Mouse (Mus musculus) brain, adult 2 months (tissue): ENCODE results near the gene Herpud1.

ENCODE experiments used
- DNase-seq: peaks from one replicate; pipeline ENCODE4 v3.0.0; 2011; ENCODE audit warnings: low read depth, low spot score

The Herpud1 gene

DNA sequence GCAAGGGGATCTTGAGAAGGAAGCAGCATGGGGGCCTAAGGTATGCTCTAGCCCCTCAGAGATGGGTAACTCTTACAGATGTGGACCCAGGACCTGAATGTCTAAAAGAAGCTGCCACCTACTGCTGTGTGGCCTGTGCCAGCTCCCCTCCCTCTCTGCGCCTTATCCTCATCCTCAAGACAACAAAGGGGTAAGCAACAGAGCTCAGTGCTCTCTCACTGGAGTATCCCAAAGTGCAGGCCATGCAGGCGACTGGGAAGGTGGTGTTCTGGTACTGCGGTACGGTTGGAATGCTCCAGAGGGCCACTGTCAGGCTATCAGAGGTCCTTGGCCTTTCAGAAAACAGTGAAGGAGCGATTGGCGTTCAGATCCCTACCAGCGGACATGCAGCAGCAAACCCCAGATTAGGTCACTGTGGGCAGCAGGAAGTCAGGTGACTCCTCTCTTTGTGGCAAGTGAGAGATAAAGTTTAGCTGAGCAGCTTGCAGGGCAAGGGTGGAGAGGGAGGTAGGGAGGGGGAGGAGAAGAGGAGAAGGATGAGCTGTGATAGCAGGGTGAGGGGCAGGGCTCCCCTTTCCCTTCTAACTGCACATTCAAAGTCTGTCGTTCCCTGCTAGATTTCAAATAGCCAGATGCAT, 22.3 kb downstream of the Herpud1 start:
- DNase-seq = no peak

- no peak for DNase-seq
Measured at GRCm38 (mm10) chr8:94409523-94409922, 23.3 kb downstream of the Herpud1 start.

- no peak for DNase-seq
Measured at GRCm38 (mm10) chr8:94412518-94412917, 26.3 kb downstream of the Herpud1 start.

- no peak for DNase-seq
Measured at GRCm38 (mm10) chr8:94413509-94413908, 27.3 kb downstream of the Herpud1 start.

- no peak for DNase-seq
Measured at GRCm38 (mm10) chr8:94415218-94415617, 29.0 kb downstream of the Herpud1 start.

DNA sequence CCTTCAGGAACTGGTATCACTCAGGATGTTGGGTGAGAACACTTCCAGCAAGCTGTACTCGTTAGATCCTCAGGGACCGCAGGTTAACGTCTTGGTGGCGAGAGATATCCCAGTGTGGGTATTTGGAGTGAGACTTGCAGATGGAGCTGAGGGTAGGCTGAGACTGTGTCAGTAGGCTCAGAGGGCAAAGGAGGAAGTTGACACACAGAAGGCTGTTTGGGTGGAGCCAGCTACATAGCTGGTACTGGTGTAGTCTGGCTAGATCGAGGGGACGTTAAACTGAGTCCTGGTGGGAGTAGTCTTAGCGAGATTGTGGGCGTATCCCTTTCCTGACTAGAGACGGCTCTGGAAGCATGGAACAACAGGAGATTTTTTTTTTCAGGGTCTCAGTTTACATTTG, 31.8 kb downstream of the Herpud1 start:
- DNase-seq = no peak

- no peak for DNase-seq
Measured at GRCm38 (mm10) chr8:94422270-94422669, 36.0 kb downstream of the Herpud1 start.

DNA sequence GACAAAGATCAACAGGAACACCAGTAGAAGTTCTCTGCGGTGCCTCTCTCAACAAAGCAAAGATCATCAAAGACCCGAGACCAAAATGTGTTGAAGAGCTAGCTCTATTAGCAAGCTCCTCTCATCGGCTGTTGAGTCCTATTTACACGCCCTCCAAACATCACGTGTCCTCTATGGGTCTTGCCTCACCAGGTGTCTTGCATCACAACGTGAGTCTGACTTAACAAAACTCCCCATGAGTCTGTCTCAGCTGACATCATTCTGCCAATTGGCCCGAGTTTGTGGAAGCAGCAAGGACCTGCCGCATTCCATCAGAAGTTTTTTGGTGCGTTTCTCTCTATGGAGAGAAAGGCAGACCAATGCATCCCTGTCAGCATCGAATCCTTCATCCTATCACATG, 41.7 kb downstream of the Herpud1 start:
- DNase-seq = no peak

DNA sequence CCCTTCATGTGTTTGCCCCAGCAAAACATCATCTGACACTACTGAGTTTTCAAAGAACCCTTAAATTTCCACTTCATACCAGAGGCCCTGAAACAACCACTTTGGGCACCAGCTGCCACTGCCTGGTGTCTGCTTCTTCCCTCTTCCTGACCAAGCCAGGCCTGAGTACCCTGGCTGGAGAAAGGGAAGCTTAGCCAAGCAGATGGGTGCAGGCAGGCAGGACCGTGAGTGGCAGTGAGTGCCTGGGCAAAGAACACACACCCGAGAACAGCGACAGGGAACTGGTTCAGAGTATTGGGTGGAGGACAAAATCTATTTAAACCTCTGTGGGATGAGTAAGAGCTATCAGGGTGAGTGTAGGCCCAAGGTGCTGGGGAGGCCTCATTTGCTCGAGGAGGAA, 42.2 kb downstream of the Herpud1 start:
- no peak for DNase-seq

GRCm38 (mm10) chr8:94429376-94429775, 43.1 kb downstream of the Herpud1 start:
- DNase-seq = no peak

- no peak for DNase-seq
Measured at GRCm38 (mm10) chr8:94432212-94432611, 46.0 kb downstream of the Herpud1 start.

GRCm38 (mm10) chr8:94433981-94434466, 47.8 kb downstream of the Herpud1 start, which contains the start of gene Nlrc5:
Gene Nlrc5 (plus strand): TSS chr8:94434356.
- DNase-seq = peak; percentile 56

- no peak for DNase-seq
Measured at GRCm38 (mm10) chr8:94434958-94435357, 48.7 kb downstream of the Herpud1 start.

- DNase-seq = no peak
Measured at GRCm38 (mm10) chr8:94435397-94436111, 49.3 kb downstream of the Herpud1 start.

- DNase-seq = no peak
Measured at GRCm38 (mm10) chr8:94436112-94436572, 49.9 kb downstream of the Herpud1 start.

DNA sequence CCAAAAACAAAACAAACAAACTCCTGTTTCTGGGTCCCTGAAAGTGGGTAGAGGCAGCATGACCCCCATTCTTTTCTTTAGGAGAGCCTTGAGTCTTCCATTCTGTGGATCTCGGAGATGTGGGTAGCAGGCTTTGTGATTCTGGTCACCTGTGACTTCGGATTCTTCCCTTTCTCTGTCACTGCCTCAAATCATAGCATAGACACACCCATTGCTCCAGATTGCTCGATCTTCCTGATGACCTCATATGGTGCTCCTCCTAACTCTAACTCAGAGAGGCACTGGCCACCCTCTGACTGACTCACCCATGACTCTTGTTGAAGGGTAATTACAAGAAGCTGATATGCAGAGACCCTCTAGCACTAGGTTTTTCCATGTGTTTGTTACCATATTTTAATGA, 50.7 kb downstream of the Herpud1 start:
- no peak for DNase-seq

- no peak for DNase-seq
Measured at GRCm38 (mm10) chr8:94438659-94439058, 52.4 kb downstream of the Herpud1 start.

DNA sequence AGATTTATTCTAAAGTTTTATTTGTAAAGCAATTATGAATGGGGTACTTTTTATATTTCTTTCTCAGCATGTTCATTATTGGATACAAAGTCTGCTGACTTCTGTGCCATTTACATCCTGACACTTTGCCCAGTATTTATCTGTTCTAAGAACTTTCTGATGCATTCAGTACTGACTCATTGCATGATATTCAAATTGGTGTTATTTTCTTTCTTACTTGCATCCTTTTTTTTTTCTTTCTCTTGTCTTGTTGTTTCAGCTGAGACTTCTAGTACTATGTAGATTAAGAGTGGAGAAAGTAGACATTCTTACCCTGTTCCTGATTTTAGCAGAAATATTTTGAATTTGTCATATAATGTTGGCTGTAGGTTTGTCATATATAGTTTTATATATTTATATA, 53.5 kb downstream of the Herpud1 start:
- no peak for DNase-seq

DNA sequence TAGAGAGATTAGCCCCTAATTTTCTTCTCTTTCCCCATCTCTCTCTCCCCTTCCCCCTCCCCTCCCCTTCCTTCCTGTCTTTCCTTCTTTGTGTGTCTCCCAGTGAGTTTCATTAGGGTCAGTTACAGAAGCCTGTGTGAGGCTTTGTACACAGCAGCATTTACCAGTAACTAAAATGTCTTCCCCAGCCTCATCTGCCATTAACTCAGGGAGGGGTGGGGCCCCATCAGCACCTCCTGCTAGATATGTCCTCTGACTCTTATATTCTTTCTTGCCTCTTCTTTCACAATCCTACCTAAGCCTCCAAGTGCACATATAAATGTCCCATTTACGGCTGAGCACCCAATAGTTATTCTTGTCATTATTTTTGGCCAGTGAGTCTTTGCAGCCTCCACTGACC, 54.2 kb downstream of the Herpud1 start:
- DNase-seq = no peak

- no peak for DNase-seq
Measured at GRCm38 (mm10) chr8:94441686-94442085, 55.4 kb downstream of the Herpud1 start.

- no peak for DNase-seq
Measured at GRCm38 (mm10) chr8:94443153-94443552, 56.9 kb downstream of the Herpud1 start.

DNA sequence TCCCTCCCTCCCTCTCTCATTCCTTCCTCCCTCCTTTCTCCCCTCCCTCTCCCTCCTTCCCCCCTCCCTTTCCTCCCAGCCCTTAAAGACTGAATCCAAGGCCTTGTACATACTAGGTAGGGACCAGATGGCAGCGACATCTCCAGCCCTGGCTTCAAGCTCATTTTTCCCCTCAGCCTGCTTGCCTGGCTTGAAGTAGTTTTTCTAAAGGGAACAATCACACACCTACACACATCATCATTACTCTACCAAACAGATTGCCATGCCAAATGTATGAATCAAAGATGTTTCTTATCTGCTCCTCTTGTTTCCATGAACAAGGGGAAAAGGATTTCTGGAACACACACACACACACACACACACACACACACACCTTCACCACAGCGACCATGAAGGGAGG, 58.2 kb downstream of the Herpud1 start:
- peak; percentile 54 for DNase-seq
